Mouse (Mus musculus): ENCODE data around the gene Tmem238.
A peak's percentile ranks its signal among the peaks of the same experiment; 100 is the strongest.

GRCm38 (mm10) chr7:4739544-4740275, 49.7 kb downstream of the Tmem238 start, which contains the start of gene Kmt5c:
- TF ChIP-seq POLR2A (IDR thresholded peaks at IDR 0.05; ENCODE audit: borderline replicate concordance, control insufficient read depth, low read depth, low read length) = peak; percentile 97
- TF ChIP-seq CTCF (IDR thresholded peaks at IDR 0.05; ENCODE audit: control insufficient read depth, insufficient read depth, low read length) = no peak; the same call in 1 of the 2 replicates
